Mouse (Mus musculus) effector memory CD4-positive, alpha-beta T cell, adult 5 months (primary cell): Measurements from ENCODE around the gene Sfr1. TPM values are rescaled to one million over a fixed set of nuclear protein-coding genes. Genes with fewer than 3 reads are reported as not detected.

Experiments
- polyA plus RNA-seq: library from polyadenylated mRNA; unstranded; fragments of 100-300 nt; shearing (Covaris generic); gene quantifications from one replicate; pipeline ENCODE4 v1.2.1, GENCODE M21; 2017

Gene Sfr1
- 174 TPM for polyA plus RNA-seq

GRCm38 (mm10) chr19:47731071-47731881, at the start of gene Sfr1:
Gene Sfr1, plus strand, starts transcription at chr19:47731682.

GRCm38 (mm10) chr19:47691994-47692393, 39.5 kb upstream of the Sfr1 start, which contains the start of gene Col17a1:
Gene Col17a1, minus strand, starts transcription at chr19:47692094.

Other genes starting within 250 kb of the Sfr1 start
- 31.1 TPM for gene Stn1, start 194.2 kb upstream of the Sfr1 start, polyA plus RNA-seq
- gene Slk, start 152.0 kb upstream of the Sfr1 start, polyA plus RNA-seq = 109 TPM
- not detected for gene Col17a1, start 39.6 kb upstream of the Sfr1 start, polyA plus RNA-seq
- 19.5 TPM for gene Gsto1, start 123.3 kb downstream of the Sfr1 start, polyA plus RNA-seq
- gene Gsto2, start 133.9 kb downstream of the Sfr1 start, polyA plus RNA-seq = not detected
- 0.55 TPM for gene Cfap43, start 187.6 kb downstream of the Sfr1 start, polyA plus RNA-seq
- 53.8 TPM for gene Itprip, start 187.6 kb downstream of the Sfr1 start, polyA plus RNA-seq
- not detected for gene Cfap58, start 206.0 kb downstream of the Sfr1 start, polyA plus RNA-seq